Mouse (Mus musculus) cerebellum, adult 2 months (tissue): ENCODE results near the gene Cstad. TPM values are rescaled to one million over a fixed set of nuclear protein-coding genes. Genes with fewer than 3 reads are reported as not detected.
A peak's percentile ranks its signal among the peaks of the same experiment; 100 is the strongest.

Source experiments
- DNase-seq, 2 experiments: peaks; one replicate each; pipeline ENCODE4 v3.0.0; 2021
- H3K27ac ChIP-seq: fragments of 200-500 bp; 2 replicates; pipeline ENCODE4 v1.5.1; 2012; ENCODE audit warnings: low read length, control low read depth, inconsistent platforms; ENCODE audit not compliant: insufficient read depth
- H3K27me3 ChIP-seq: fragments of 200-500 bp; 2 replicates; pipeline ENCODE4 v1.6.1; 2012; ENCODE audit warnings: inconsistent platforms, mild to moderate bottlenecking, low read length, moderate library complexity; ENCODE audit not compliant: control insufficient read depth, insufficient read depth
- H3K4me1 ChIP-seq: fragments of 200-500 bp; 2 replicates; pipeline ENCODE4 v1.6.1; 2011; ENCODE audit warnings: low read length; ENCODE audit not compliant: control insufficient read depth, insufficient read depth
- H3K4me3 ChIP-seq: fragments of 200-500 bp; replicated peaks from 2 replicates; pipeline ENCODE3; 2011; ENCODE audit warnings: mild to moderate bottlenecking, low read depth, low read length, control low read depth; ENCODE audit not compliant: insufficient read depth
- CTCF ChIP-seq: fragments of 200-500 bp; IDR thresholded peaks from 2 replicates; pipeline ENCODE4 v1.5.1; 2011; ENCODE audit warnings: low read depth, mild to moderate bottlenecking, control low read depth, low read length, moderate library complexity, borderline replicate concordance; ENCODE audit not compliant: insufficient read depth
- POLR2A ChIP-seq: fragments of 200-500 bp; IDR thresholded peaks from 2 replicates; pipeline ENCODE4 v1.6.1; 2011; ENCODE audit warnings: low read length, control low read depth, borderline replicate concordance; ENCODE audit not compliant: insufficient read depth
- WGBS: fragments of 180-500 bp; shearing (Covaris S2); methylation state at CpG from one replicate; pipeline ENCODE4 v1.1.7; 2018; 5-methylcytosine and 5-hydroxymethylcytosine counted together
- polyA plus RNA-seq: library from polyadenylated mRNA; depleted of rRNA; stranded (reverse); fragments of >200 nt; gene quantifications from 2 replicates; pipeline ENCODE4 v1.2.3, GENCODE M21; 2012

Gene Cstad
- polyA plus RNA-seq, 1 experiment: 3.2 TPM

DNA sequence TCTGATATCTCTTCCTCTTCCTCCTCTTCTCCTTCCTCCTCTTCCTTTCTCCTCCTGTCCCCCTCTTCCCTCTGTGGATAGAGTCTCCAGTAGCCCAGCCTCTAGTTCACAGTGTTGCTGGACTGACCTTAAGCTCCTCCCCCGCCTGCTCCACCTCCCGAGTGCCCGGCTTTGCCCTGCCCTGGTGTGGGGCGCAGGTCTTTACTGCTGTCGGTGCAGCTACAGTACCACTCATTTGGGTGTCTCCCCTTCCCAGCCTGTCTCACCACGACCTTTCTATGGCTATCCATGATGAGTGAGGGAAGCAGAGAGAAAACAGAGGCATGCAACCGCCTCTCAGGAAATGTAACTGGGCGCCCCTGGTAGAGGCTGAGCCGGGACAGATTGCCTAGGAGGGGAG is 5.5 kb downstream of the Cstad start:
- 26% methylated on average over 9 of the region's 9 CpGs for WGBS
- TF ChIP-seq POLR2A: no peak
- DNase-seq: peak in 1 of 2 experiments; percentile 26
- H3K4me1 ChIP-seq: peaks cover 9% of the 10 kb centered on the region; the same call in 1 of the 2 replicates
- H3K27ac ChIP-seq: no peak overlapping the region
- no peak overlapping the region for H3K4me3 ChIP-seq
- no peaks in the 10 kb centered on the region for H3K27me3 ChIP-seq

DNA sequence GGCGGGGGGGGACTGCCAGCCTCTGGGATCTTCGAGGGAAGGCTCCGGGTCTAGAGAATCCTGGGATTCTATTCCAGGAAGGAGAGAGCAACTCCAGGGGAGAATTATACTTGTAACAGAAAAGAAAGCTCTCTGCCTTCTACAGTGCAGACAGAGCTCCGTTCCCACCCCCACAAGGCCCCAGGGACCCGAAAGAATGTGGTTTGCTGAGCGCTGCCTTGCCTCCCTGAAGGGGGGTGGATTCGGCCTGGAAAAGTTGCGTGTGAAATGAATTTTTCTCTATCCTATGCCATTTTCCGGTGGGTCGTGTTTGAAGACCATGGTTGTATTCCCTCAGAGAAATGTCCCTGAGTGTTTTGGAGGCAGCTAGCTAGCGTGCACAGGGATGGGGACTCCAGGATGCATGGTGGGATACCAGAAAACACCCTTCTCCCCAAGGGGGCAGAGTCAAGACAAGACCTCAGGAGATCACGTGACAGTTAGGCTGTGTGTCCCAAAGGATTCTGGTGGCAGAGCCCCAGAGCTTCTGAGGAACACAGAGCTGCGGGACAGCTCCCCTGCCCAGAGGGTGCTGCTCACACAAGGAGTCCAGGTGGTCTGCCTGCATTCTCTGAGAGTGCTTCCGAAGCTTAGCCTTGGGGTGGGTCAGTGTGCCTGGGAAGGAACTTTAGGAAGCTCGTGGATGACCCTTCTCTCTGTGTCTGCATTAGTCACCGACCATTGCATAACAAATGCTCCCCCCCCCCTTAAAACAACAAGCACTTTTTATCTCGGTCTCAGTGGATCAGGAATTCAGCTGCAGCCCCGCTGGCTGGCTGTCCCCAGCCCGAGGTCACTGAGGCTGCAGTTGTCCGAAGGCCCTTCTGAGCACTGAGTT is 6.4 kb downstream of the Cstad start:
- DNase-seq: peak in 1 of 2 experiments; percentile 20
- peaks cover 4% of the 10 kb centered on the region; the same call in 1 of the 2 replicates for H3K4me1 ChIP-seq
- TF ChIP-seq POLR2A (no peak), CTCF (no peak)

DNA sequence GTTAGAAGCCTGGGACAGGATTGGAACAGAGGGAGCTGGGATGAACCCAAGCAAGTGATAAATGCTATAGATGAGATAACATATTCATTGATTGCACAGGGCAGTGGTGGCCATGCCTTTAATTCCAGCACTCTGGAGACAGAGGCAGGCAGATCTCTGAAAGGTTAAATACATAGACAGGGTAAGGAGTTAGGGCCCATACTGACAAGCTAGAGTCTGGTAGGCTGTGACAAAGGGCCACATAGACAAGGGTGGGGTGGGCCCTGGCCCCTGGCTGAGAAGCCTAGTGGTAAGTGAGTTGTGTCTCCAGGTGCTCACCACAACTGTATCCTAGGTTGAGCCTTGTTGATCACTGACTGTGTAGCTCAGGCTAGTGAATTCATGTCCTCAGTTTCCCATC is 7.6 kb downstream of the Cstad start:
- H3K27ac ChIP-seq: no peak overlapping the region
- peaks cover 4% of the 10 kb centered on the region; the same call in 1 of the 2 replicates for H3K4me1 ChIP-seq
- H3K4me3 ChIP-seq: no peak overlapping the region
- DNase-seq: no peak
- H3K27me3 ChIP-seq: no peaks in the 10 kb centered on the region
- TF ChIP-seq POLR2A: no peak
- TF ChIP-seq CTCF: no peak

More for the DNA sequence above, 6.4 kb downstream of the Cstad start:
- no peaks in the 10 kb centered on the region for H3K27me3 ChIP-seq
- H3K27ac ChIP-seq: no peak overlapping the region
- H3K4me3 ChIP-seq: no peak overlapping the region
- WGBS: 30% methylated on average over 19 of the region's 20 CpGs

DNA sequence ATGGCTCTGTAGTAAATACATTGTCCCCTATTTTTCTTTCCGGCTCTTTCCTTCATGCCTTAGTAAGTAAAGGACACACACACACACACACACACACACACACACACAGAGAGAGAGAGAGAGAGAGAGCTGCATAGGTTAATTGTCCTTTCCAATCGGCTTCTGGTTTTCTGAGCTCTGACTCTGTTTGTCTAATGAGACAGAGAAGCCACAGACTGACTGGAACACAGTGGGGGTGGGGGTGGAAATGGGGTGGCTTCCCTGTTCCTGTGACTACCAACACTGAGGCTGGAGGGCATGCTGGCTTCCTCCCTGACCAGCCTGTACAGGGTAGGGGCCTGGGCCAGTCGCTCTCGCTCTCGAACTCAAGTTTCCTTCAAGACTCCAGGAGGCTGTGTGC is 8.9 kb downstream of the Cstad start:
- Histone ChIP-seq H3K27me3 (no peaks in the 10 kb centered on the region), H3K4me3 (no peak overlapping the region), H3K27ac (no peak overlapping the region), H3K4me1 (peaks cover 4% of the 10 kb centered on the region; the same call in 1 of the 2 replicates)
- WGBS: 89% methylated on average over 5 of the region's 5 CpGs
- no peak for DNase-seq
- no peak for TF ChIP-seq POLR2A
- no peak for TF ChIP-seq CTCF

DNA sequence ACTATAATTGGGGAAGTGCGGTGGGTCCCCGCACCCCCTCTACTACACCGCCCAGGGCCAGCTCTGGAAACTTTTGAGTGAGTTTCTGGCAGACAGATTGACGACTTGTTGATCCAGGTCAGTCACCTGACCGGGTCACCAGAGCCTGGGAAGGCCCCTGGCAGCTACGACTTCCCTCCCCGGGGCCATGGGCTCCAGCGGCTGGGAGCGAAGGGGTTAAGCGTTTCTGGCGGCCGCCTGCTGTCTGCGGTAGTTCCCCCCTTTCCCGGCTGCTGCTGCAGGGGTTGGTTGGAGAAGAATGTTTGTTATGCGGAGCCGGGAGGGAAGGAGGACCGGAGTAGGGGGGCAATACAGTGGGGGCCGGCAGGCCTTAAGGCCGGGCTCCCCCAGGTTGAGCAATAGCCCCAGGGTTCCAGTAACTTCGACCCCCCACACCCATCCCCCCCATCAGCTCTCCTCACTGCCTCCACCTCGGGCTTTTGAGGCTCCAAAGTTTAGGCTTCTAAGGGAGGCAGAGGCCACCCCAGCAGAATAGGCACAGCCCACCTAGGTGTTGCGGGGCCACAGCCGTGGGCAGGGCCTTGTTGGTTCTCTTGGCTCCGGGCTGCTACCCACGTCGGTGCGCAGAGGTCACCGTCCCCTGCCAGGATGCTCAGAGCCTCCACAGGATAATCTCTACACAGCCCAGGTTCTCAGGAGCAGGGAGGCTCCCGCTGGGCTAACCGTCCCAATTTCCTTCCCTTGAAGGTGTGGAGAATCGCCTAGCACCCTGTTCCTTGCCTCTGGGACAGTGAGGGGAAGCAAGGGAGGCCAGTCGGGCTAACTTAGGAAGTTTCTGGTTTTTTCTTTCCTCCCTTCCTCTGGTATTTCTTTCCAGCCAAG is 10.3 kb downstream of the Cstad start:
- no peak for DNase-seq
- Histone ChIP-seq H3K27me3 (no peaks in the 10 kb centered on the region), H3K4me3 (no peak overlapping the region), H3K27ac (no peak overlapping the region), H3K4me1 (peaks cover 4% of the 10 kb centered on the region; the same call in 1 of the 2 replicates)
- TF ChIP-seq POLR2A (no peak), CTCF (no peak)
- WGBS: 20% methylated on average over 32 of the region's 32 CpGs

DNA sequence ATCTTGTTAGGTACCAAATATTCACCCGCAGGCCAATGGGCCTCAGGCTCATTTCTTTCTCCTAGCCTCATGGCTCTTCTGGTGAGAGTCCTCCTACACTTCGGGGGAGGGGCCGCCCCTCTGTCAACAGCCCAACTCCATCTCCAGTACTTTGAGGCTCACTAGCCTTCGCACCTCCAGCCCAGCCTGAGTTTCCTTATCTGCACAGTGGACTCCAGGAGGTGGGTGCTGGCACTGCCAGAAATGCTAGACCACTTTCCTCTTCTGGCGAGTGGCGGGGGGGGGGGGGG is 10.9 kb downstream of the Cstad start:
- Histone ChIP-seq H3K27ac (no peak overlapping the region), H3K4me3 (no peak overlapping the region), H3K27me3 (no peaks in the 10 kb centered on the region), H3K4me1 (peaks cover 4% of the 10 kb centered on the region; the same call in 1 of the 2 replicates)
- TF ChIP-seq CTCF: no peak
- no peak for TF ChIP-seq POLR2A
- no peak for DNase-seq
- 45% methylated on average over 5 of the region's 6 CpGs for WGBS

DNA sequence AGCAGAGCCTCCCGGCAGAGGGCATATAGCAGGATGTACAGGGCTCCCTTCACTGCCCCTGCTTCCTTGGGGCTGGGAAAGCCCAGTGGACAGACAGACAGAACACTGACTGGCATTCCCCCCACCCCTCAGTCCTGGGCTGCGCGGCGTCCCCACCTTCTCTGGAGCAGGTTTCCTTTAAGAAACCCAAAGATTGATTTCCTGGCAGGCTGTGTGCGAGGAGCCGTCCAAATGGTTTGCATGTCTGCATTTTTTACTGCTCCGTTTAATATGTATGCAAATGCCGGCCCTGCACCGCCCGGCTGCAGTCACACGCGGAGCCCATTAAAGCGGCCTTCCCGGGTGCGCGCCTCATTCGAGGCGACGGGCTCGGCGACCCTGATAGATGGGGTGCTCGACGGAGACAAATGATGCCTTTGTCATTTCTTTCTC is 11.8 kb downstream of the Cstad start:
- no peak for DNase-seq
- Histone ChIP-seq H3K27me3 (no peaks in the 10 kb centered on the region), H3K4me3 (no peak overlapping the region), H3K27ac (no peak overlapping the region), H3K4me1 (no peaks in the 10 kb centered on the region)
- WGBS: 21% methylated on average over 23 of the region's 23 CpGs
- no peak for TF ChIP-seq POLR2A
- TF ChIP-seq CTCF: no peak

DNA sequence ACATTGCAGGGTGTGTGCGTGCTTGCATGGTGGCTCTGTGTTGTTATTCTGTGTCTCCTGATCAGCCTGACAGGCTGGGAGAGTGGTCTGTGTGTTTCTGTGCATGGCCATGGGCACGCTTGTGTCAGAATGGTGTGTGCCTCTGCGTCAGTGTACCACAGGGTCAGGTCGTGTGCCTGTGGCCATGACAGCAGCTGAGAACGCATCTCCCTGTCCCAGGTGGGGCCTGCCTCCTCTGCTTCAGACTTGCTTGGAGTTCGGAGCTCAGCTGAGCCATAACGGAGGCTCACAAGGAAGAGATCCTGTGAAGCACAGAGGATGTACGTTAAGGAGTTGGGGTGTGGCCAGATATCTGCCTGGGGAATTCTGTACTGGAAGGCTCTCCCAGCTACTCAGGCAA is 13.1 kb downstream of the Cstad start:
- WGBS: 77% methylated on average over 8 of the region's 8 CpGs
- TF ChIP-seq POLR2A (no peak), CTCF (no peak)
- Histone ChIP-seq H3K4me1 (no peaks in the 10 kb centered on the region), H3K27ac (no peak overlapping the region), H3K4me3 (no peak overlapping the region), H3K27me3 (no peaks in the 10 kb centered on the region)
- DNase-seq: no peak
